Mouse (Mus musculus) ES-E14 (cell line): ENCODE measurements around the gene Adgrb3. TPM values are rescaled to one million over a fixed set of nuclear protein-coding genes. Genes with fewer than 3 reads are reported as not detected.

Source experiments
- DNase-seq: peaks from one replicate; pipeline ENCODE4 v3.0.0-alpha.2; 2013; ENCODE audit warnings: low read depth, low spot score
- H3K27ac ChIP-seq: 2 replicates; pipeline ENCODE4 v1.5.1; 2012; ENCODE audit warnings: low read depth, mild to moderate bottlenecking, low read length, moderate library complexity, mixed read lengths; ENCODE audit not compliant: poor library complexity, insufficient read depth, severe bottlenecking
- H3K36me3 ChIP-seq: 2 replicates; pipeline ENCODE4 v1.6.1; 2012; ENCODE audit warnings: mild to moderate bottlenecking, low read length, moderate library complexity, mixed read lengths; ENCODE audit not compliant: control insufficient read depth, poor library complexity, insufficient read depth, severe bottlenecking
- H3K4me1 ChIP-seq, 2 experiments: fragments of 150-350 bp in 1 of 2; sonication (generic) in 1 of 2; 2 replicates each; pipeline ENCODE4 v1.6.1; 2012; ENCODE audit warnings: low read length in 2 of 2, mild to moderate bottlenecking in 1 of 2, mixed read lengths in 1 of 2; ENCODE audit not compliant: control insufficient read depth in 2 of 2, insufficient read depth in 2 of 2, poor library complexity in 1 of 2
- H3K4me3 ChIP-seq, 2 experiments: fragments of 150-350 bp in 1 of 2; sonication (generic) in 1 of 2; 2 replicates each; pipeline ENCODE4 v1.5.1; 2012; ENCODE audit warnings: low read length in 2 of 2, low read depth in 1 of 2, mild to moderate bottlenecking in 1 of 2, mixed read lengths in 1 of 2; ENCODE audit not compliant: insufficient read depth in 1 of 2, poor library complexity in 1 of 2, severe bottlenecking in 1 of 2
- H3K9ac ChIP-seq: 2 replicates; pipeline ENCODE4 v1.6.1; 2012; ENCODE audit warnings: low read depth, mild to moderate bottlenecking, low read length, mixed read lengths; ENCODE audit not compliant: poor library complexity, insufficient read depth, severe bottlenecking
- H3K9me3 ChIP-seq: fragments of 150-350 bp; sonication (generic); 2 replicates; pipeline ENCODE4 v1.6.1; 2012; ENCODE audit warnings: low read depth, mild to moderate bottlenecking, low read length; ENCODE audit not compliant: control insufficient read depth, insufficient read depth
- CHD2 ChIP-seq: IDR thresholded peaks from 2 replicates; pipeline ENCODE4 v1.6.1; 2014; ENCODE audit warnings: mild to moderate bottlenecking, low read depth, low read length, inconsistent platforms
- HCFC1 ChIP-seq: IDR thresholded peaks from 2 replicates; pipeline ENCODE4 v1.6.1; 2012; ENCODE audit warnings: low read length, inconsistent platforms, borderline replicate concordance; ENCODE audit not compliant: insufficient read depth
- MAFK ChIP-seq: IDR thresholded peaks from 2 replicates; pipeline ENCODE4 v1.6.1; 2014; ENCODE audit warnings: mild to moderate bottlenecking, low read depth, low read length, inconsistent platforms; ENCODE audit not compliant: insufficient read depth
- ZC3H11A ChIP-seq: IDR thresholded peaks from 2 replicates; pipeline ENCODE4 v1.6.1; 2012; ENCODE audit warnings: low read depth, mild to moderate bottlenecking, inconsistent platforms, low read length, borderline replicate concordance
- ZNF384 ChIP-seq: IDR thresholded peaks from 2 replicates; pipeline ENCODE4 v1.6.1; 2012; ENCODE audit warnings: low read depth, low read length, inconsistent platforms
- in situ Hi-C, 2 experiments: fragments of 600-800 bp; cut with MboI; formaldehyde crosslinking; loops; one replicate each; pipeline ENCODE4 v1.15.1; 2025; ENCODE audit warnings: low sequenced_read_pairs in 2 of 2, inconsistent platforms in 1 of 2; ENCODE audit not compliant: unreplicated experiment in 2 of 2
- total RNA-seq: library from RNA; depleted of rRNA; stranded (reverse); fragments of 300-350 nt; gene quantifications from 2 replicates; pipeline ENCODE4 v1.2.3, GENCODE M21; 2012

Adgrb3 gene
- total RNA-seq, 1 experiment: 0.27 TPM

GRCm38 (mm10) chr1:25755265-25755664 lies 74.2 kb downstream of the Adgrb3 start:
- H3K27ac ChIP-seq: no peak overlapping the region
- H3K9ac ChIP-seq: no peak overlapping the region
- TF ChIP-seq HCFC1 (no peak), MAFK (no peak), CHD2 (no peak), ZNF384 (no peak), ZC3H11A (no peak)
- H3K4me3 ChIP-seq: no peak overlapping the region
- no peaks in the 10 kb centered on the region for H3K4me1 ChIP-seq
- no peaks in the 10 kb centered on the region for H3K36me3 ChIP-seq
- in situ Hi-C loops: no loop called here
- H3K9me3 ChIP-seq: no peaks in the 10 kb centered on the region
- no peak for DNase-seq

GRCm38 (mm10) chr1:25754528-25754927 lies 75.0 kb downstream of the Adgrb3 start:
- H3K27ac ChIP-seq: no peak overlapping the region
- TF ChIP-seq CHD2: no peak
- no peak for TF ChIP-seq ZNF384
- TF ChIP-seq ZC3H11A: no peak
- no peak for TF ChIP-seq HCFC1
- TF ChIP-seq MAFK: no peak
- 0 out of 2 replicates have a peak, but pooled peaks cover 2% of the 10 kb centered on the region for H3K9me3 ChIP-seq
- H3K4me3 ChIP-seq: no peak overlapping the region
- H3K4me1 ChIP-seq: no peaks in the 10 kb centered on the region
- no peaks in the 10 kb centered on the region for H3K36me3 ChIP-seq
- in situ Hi-C loops: no loop called here
- no peak overlapping the region for H3K9ac ChIP-seq
- DNase-seq: no peak

- Histone ChIP-seq H3K4me3 (no peak overlapping the region), H3K36me3 (no peaks in the 10 kb centered on the region), H3K4me1 (no peaks in the 10 kb centered on the region), H3K9ac (no peak overlapping the region), H3K27ac (no peak overlapping the region), H3K9me3 (peaks cover 8% of the 10 kb centered on the region; the same call in 1 of the 2 replicates)
- DNase-seq: no peak
- in situ Hi-C loops: no loop called here
- TF ChIP-seq CHD2: no peak
- TF ChIP-seq MAFK: no peak
Observed at GRCm38 (mm10) chr1:25745575-25745974, 83.9 kb downstream of the Adgrb3 start.

- peaks cover 7% of the 10 kb centered on the region; the same call in 1 of the 2 replicates for H3K9me3 ChIP-seq
- no peak overlapping the region for H3K9ac ChIP-seq
- TF ChIP-seq ZNF384 (no peak), CHD2 (no peak), ZC3H11A (no peak), HCFC1 (no peak), MAFK (no peak)
- no peak for DNase-seq
- H3K27ac ChIP-seq: no peak overlapping the region
- in situ Hi-C loops: no loop called here
- no peaks in the 10 kb centered on the region for H3K4me1 ChIP-seq
- no peaks in the 10 kb centered on the region for H3K36me3 ChIP-seq
- H3K4me3 ChIP-seq: no peak overlapping the region
Observed at GRCm38 (mm10) chr1:25744736-25745135, 84.8 kb downstream of the Adgrb3 start.

GRCm38 (mm10) chr1:25729844-25730243 lies 99.7 kb downstream of the Adgrb3 start:
- Histone ChIP-seq H3K9ac (no peak overlapping the region), H3K36me3 (no peaks in the 10 kb centered on the region), H3K4me1 (no peaks in the 10 kb centered on the region), H3K27ac (no peak overlapping the region), H3K4me3 (no peak overlapping the region), H3K9me3 (no peaks in the 10 kb centered on the region)
- in situ Hi-C loops: no loop called here
- TF ChIP-seq MAFK: no peak
- no peak for TF ChIP-seq HCFC1
- no peak for DNase-seq
